Mouse (Mus musculus): ENCODE measurements around the gene Bcl9l.

Bcl9l gene

GRCm38 (mm10) chr9:44482552-44482951, at the start of gene Bcl9l:
TSS of gene Bcl9l (plus strand) at chr9:44482825.
- under 1% methylated on average over 31 of the region's 31 CpGs for WGBS

- WGBS: 85% methylated on average over 6 of the region's 6 CpGs
Measured at GRCm38 (mm10) chr9:44435747-44436146, 46.9 kb upstream of the Bcl9l start.

- WGBS: 85% methylated on average over 19 of the region's 19 CpGs
Measured at GRCm38 (mm10) chr9:44440961-44441360, 41.7 kb upstream of the Bcl9l start, which contains the start of gene Foxr1. TSS of gene Foxr1 (minus strand) at chr9:44441136.

GRCm38 (mm10) chr9:44444402-44445025, 38.1 kb upstream of the Bcl9l start:
- WGBS: 93% methylated on average over 7 of the region's 7 CpGs

- 15% methylated on average over 14 of the region's 14 CpGs for whole genome bisulfite sequencing
Measured at GRCm38 (mm10) chr9:44454132-44454890, 28.3 kb upstream of the Bcl9l start.

- 36% methylated on average over 4 of the region's 4 CpGs for WGBS
Measured at GRCm38 (mm10) chr9:44454891-44455220, 27.8 kb upstream of the Bcl9l start, which contains the start of gene Upk2. TSS of gene Upk2 (minus strand) at chr9:44454976.

GRCm38 (mm10) chr9:44457035-44457742, 25.4 kb upstream of the Bcl9l start:
- WGBS: 4% methylated on average over 11 of the region's 11 CpGs

- 85% methylated on average over 5 of the region's 5 CpGs for WGBS
Measured at GRCm38 (mm10) chr9:44461950-44462349, 20.7 kb upstream of the Bcl9l start.

- 62% methylated on average over 7 of the region's 7 CpGs for WGBS
Measured at GRCm38 (mm10) chr9:44468224-44468623, 14.4 kb upstream of the Bcl9l start.

- WGBS: 21% methylated on average over 2 of the region's 2 CpGs
Measured at GRCm38 (mm10) chr9:44468800-44469199, 13.8 kb upstream of the Bcl9l start.

GRCm38 (mm10) chr9:44473184-44473583, 9.4 kb upstream of the Bcl9l start:
- WGBS: 68% methylated on average over 3 of the region's 3 CpGs

GRCm38 (mm10) chr9:44474327-44474726, 8.3 kb upstream of the Bcl9l start:
- WGBS: 13% methylated on average over 1 of the region's 1 CpGs

GRCm38 (mm10) chr9:44475936-44476335, 6.7 kb upstream of the Bcl9l start:
- WGBS: over 99% methylated on average over 3 of the region's 3 CpGs

GRCm38 (mm10) chr9:44477339-44478228, 5.0 kb upstream of the Bcl9l start:
- WGBS: 17% methylated on average over 24 of the region's 24 CpGs

GRCm38 (mm10) chr9:44478229-44478921, 4.2 kb upstream of the Bcl9l start:
- WGBS: under 1% methylated on average over 27 of the region's 27 CpGs

GRCm38 (mm10) chr9:44478959-44479605, 3.5 kb upstream of the Bcl9l start:
- WGBS: 1% methylated on average over 29 of the region's 29 CpGs

- WGBS: under 1% methylated on average over 26 of the region's 26 CpGs
Measured at GRCm38 (mm10) chr9:44479628-44480428, 2.8 kb upstream of the Bcl9l start.

- WGBS: 18% methylated on average over 3 of the region's 3 CpGs
Measured at GRCm38 (mm10) chr9:44482112-44482511, 513 bp upstream of the Bcl9l start.

- WGBS: under 1% methylated on average over 37 of the region's 39 CpGs
Measured at GRCm38 (mm10) chr9:44483041-44483509, 450 bp downstream of the Bcl9l start.

Data from cerebral cortex, adult 2 months (tissue).